Mouse (Mus musculus): ENCODE data around the gene Uggt1.

Gene Uggt1

DNA sequence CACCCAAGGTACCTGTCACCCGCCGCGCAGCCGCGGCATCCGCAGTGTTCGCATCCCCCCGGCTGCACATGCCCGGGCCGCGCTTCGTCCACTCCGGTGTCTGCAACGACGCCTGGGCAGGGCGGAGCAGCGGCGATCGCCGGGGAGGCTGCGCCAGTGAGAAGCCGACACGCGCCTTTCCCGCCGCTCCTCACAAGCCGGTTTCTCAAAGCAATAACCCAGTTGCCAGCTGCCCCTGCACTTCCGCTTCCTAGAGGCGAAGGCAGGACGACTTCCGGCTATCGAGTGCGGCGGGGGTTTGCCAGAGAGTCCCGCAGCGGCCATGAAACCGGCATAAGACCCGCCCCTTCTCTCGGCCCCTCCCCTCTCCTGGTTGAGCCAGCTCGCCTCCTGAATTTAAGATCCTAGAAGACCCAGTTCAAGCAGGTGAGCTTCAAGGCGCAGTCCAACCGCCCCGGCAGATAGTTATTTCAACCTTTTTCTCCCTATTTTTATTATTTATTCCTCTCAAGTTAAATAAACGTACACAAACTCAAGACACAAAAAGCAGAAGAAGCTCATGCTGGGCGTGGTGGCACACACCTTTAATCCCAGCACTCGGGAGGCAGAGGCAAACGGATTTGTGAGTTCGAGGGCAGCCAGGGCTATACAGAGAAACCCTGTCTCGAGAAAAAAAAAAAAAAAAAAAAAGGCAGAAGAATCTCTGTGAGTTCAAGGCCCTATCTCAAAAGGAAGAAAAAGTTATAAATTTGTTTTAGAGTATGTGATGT lies at the start of gene Uggt1:
TSS of gene Uggt1 (minus strand) at position 663 of the 770 bp plus-strand sequence.
- DNase-seq = peak; percentile 95 to 96

- DNase-seq = no peak
These were observed 49.0 kb upstream of the Uggt1 start for GRCm38 (mm10) chr1:36293470-36293869.

- no peak for DNase-seq
These were observed 37.3 kb upstream of the Uggt1 start for GRCm38 (mm10) chr1:36281849-36282248.

GRCm38 (mm10) chr1:36280938-36281337 lies 36.4 kb upstream of the Uggt1 start:
- DNase-seq = no peak

GRCm38 (mm10) chr1:36279202-36279601 lies 34.7 kb upstream of the Uggt1 start:
- DNase-seq = peak; percentile 61 to 85

DNA sequence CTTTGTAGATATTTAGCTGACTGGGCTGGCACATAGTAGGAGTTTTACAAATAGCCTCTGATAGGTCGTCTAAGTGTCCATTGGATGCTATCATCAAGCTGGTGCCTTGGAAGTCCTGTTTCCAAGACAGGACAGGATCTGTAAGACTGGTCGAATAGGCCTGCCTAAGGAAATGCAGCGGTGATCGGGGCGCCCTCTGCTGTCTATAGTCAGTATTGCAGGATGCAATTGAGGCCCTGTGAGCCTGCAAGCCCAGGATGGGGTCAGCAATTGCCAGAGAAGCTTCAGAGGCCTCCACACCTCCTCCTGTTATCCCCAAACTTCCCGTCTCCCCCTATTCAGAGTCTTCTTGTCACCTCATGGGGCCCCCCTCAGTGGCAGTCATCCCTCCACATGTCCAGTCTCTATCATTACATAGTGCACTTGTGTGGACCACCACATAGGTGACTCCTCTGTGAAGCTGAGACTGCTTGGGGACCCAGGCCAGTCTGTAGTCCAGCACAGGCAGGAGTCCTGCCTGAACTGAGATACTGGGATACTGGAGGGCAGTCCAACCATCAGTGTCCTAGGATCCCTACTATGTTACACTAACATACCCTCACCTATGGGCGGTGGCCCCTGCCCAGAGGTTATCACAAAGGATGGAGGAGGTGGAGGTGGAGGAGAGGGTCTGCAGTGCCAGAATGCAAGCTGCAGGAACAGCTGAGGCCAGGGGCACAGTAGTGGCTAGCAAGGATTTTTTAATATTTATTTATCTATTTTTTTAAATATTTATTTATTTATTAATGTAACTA lies 32.9 kb upstream of the Uggt1 start:
- peak; percentile 68 to 87 for DNase-seq

DNA sequence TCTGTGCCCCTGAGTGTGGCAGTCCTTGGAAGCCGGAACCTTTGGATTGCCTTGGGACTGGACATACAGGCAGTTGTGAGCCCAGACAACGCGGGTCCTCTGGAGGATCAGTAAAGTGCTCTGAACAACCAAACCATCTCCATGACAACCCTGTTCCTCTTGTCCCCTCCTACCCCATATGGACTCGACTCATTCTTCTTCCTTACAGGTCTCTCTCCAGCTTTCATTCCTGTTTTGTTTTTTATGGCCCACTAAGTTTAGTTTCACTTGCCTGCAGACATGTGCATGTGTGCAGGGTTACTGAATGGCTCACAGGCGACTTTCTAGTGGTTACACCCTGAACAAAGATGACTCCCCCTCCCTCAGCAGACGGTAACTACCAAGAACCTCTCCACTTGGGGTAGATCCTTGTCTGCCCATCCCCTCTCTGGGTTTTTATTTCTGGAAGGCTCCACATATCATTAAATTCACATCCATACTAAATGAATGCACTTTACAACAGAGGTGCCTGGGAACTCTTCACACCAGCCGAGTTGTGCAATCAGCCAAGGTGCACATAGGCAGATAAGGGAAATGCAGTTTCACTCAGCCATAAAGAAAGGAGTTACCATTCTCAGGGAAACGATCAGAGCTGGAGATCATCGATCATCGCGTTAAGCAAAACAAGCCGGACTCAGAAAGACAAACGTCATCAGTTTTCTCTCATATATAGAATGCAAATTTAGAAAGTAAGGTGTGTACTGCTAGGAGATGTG lies 31.3 kb upstream of the Uggt1 start:
- no peak for DNase-seq

- no peak for DNase-seq
These were observed 29.9 kb upstream of the Uggt1 start, which contains the start of gene Neurl3 for GRCm38 (mm10) chr1:36274455-36274854. Gene Neurl3, minus strand, starts transcription at chr1:36274679.

DNA sequence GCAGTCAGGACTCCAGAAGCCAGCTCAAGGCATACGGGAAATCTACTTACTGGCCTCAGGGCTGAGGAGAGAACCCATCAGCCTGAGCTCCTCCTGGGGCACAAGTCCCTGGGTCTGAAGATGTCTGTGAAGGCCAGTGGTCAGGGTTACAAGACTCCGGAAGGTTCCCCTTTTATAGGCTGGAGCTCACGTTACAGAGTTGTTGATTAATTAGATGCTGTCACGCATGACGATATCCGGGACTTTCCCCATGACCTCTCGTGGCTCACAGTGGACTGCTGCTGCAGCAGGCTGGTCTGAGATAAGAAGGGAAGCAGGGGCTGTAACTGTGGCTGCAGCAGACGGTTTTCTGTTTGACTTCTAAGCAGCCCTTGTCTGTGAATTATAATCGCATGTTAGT lies 28.8 kb upstream of the Uggt1 start:
- DNase-seq = peak; percentile 78 to 79

- peak in 1 of 2 experiments; percentile 41 for DNase-seq
These were observed 28.0 kb upstream of the Uggt1 start for GRCm38 (mm10) chr1:36272546-36272945.

DNA sequence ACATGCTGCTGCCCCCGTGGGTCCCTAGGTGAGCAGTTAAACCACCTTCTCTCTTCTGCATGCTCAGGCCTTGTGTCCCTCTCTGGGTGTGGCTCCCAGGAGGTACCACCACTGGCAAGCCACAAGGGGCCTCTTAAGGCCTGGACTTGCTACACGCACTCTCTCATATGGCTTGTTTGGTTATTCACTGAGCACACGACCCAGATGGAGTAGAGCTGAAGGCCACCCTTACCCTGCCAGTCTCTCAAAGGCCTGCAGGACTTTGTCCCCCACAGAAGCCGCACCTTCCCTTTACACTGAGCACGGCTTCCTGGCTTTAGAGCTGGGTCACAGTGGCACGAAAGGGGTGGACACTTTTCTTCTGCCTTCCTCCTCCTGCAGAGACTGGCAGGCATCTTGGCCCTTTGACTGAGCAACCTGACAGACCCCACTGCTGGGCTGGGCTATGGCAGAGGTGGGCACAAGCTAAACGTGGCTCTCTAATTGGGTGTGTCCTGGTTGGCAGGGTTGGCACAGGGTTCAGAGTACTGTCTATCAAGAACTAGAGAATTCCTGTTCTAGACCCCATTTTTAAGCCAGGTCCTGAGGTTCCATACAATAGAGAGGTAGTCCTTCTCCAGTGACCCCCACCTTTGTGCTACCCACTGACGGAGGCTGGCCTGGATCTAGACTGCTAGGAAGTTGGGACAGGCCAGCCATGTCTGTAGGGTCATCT lies 27.2 kb upstream of the Uggt1 start:
- no peak for DNase-seq

DNA sequence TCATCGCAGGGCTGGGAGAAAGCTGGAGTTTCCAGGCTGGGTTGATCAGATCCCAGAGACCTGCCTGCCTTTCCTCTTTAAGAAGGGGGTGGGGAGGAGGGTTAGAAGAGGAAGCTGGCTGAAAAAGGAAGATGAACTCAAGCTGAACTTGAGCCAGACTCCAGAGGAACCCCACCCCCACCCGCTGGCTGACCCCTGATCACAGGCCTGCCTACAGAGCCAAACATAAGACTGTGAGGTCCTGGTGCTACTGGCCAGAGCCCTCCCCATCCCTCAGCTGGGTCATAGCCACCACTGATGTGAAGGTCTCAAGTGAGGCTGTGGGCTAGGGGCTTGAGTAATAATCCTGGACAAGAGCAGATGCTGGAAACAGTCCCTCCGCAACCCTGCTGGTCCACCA lies 26.1 kb upstream of the Uggt1 start:
- DNase-seq = peak in 1 of 2 experiments; percentile 49

DNA sequence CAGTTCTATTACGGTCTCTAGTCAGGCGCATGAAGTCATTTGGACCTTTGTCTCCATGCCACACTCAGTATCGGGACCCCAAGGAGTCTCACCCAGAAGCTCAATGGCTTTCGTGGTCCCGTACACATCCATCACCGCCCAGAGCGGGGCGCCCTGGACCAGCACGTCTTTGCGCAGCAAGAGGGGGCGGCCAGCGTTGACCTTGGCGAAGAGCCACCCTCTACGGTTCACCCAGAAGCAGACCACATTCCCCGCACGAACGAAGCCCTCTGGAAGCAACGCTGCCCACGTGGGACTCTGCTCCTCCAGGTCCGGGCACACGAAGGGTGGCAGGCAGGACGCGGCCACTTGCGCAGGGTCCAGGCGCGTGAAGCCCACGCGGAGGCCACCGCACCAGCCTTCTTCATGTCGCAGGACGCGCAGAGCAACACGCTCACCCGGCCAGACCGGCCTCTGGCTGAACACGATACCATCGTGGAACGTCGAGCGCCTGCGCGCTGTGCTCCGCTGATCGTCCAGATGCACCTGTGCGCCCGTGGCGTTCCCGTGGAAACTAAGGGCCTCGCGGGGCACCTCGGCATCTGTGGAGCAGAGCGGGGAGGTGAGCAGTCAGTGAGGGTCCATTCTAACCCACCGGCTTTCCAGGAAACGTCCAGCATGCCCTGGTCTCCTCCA lies 24.7 kb upstream of the Uggt1 start:
- no peak for DNase-seq

GRCm38 (mm10) chr1:36267595-36267994 lies 23.1 kb upstream of the Uggt1 start:
- DNase-seq = no peak

- DNase-seq = no peak
These were observed 21.8 kb upstream of the Uggt1 start for GRCm38 (mm10) chr1:36266293-36266692.

DNA sequence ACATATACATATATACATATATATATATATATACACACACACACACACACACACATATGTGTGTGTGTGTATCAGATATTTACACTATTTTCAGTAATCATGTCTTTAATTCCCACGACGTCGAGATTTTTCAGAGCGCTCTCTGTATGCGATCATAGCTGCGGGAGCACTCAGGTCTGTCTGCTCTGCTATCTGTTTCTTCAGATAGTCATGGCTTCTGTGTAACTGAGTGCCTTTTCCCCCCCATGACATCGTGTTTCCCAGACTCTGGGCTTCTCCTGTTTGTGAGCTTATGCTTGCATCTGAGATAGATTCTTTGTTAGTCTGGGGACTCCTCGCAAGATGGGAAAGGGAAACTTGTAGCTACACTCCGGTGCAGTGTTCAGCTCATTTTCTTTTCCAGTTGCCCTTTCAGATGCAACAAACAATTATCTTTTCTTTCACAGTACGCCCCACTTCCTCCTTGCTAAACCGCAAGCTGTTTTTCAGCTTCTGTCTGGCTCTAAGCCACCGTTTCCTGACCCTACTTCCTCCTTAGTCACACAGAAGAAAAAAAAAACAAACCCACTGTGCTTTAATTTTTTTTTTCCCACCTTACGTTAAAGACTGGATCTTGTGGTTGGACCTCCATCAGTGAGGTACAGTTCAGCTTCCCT lies 19.4 kb upstream of the Uggt1 start:
- DNase-seq = peak; percentile 68

GRCm38 (mm10) chr1:36261708-36262504 lies 17.4 kb upstream of the Uggt1 start:
- no peak for DNase-seq

GRCm38 (mm10) chr1:36260418-36260817 lies 15.9 kb upstream of the Uggt1 start:
- DNase-seq = no peak

- no peak for DNase-seq
These were observed 14.8 kb upstream of the Uggt1 start for GRCm38 (mm10) chr1:36259281-36259680.

GRCm38 (mm10) chr1:36258631-36259030 lies 14.1 kb upstream of the Uggt1 start:
- no peak for DNase-seq

GRCm38 (mm10) chr1:36257276-36257675 lies 12.8 kb upstream of the Uggt1 start:
- DNase-seq = no peak

Data from kidney, adult 8-10 months (tissue).